Mouse (Mus musculus) small intestine, adult 2 months (tissue): ENCODE measurements around the gene Myom1.

Source experiments
- CTCF ChIP-seq: fragments of 200-500 bp; IDR thresholded peaks from 2 replicates; pipeline ENCODE4 v1.5.1; 2012; ENCODE audit warnings: low read depth, mild to moderate bottlenecking, control low read depth, inconsistent platforms, low read length, moderate library complexity, mixed read lengths; ENCODE audit not compliant: insufficient replicate concordance, insufficient read length; ENCODE audit errors: extremely low read depth
- POLR2A ChIP-seq: fragments of 200-500 bp; IDR thresholded peaks from 2 replicates; pipeline ENCODE4 v1.6.1; 2012; ENCODE audit warnings: low read depth, mild to moderate bottlenecking, control low read depth, inconsistent platforms, low read length, moderate library complexity

- TF ChIP-seq CTCF = no peak
- TF ChIP-seq POLR2A = no peak
Observed at GRCm38 (mm10) chr17:71014911-71015310, 12.5 kb downstream of the Myom1 start.
